Mouse (Mus musculus) stomach, embryonic 14.5 days (tissue): ENCODE data around the gene Cd300e. TPM values are rescaled to one million over a fixed set of nuclear protein-coding genes. Genes with fewer than 3 reads are reported as not detected.

Experiments used
- ATAC-seq: fragments of 200-750 bp; cut with Nextera tagmentation; 2 replicates; pipeline ENCODE4 v1.8.0; 2017; ENCODE audit warnings: low read depth, moderate TSS enrichment; ENCODE audit not compliant: insufficient number of reproducible peaks, insufficient read depth, low FRiP score
- H3K27ac ChIP-seq: fragments of 300-500 bp; sonication (generic); 2 replicates; pipeline ENCODE4 v1.5.1; 2014; ENCODE audit warnings: mild to moderate bottlenecking, low read length, moderate library complexity, mixed read lengths
- H3K27me3 ChIP-seq: fragments of 300-500 bp; sonication (generic); 2 replicates; pipeline ENCODE4 v1.6.1; 2014; ENCODE audit warnings: low read length, control low read depth, mixed read lengths; ENCODE audit not compliant: control insufficient read depth, insufficient read depth
- H3K36me3 ChIP-seq: fragments of 300-500 bp; sonication (generic); 2 replicates; pipeline ENCODE4 v1.6.1; 2014; ENCODE audit warnings: mild to moderate bottlenecking, control low read depth, low read length, moderate library complexity, mixed read lengths; ENCODE audit not compliant: control insufficient read depth, insufficient read depth
- H3K4me1 ChIP-seq: fragments of 300-500 bp; sonication (generic); 2 replicates; pipeline ENCODE4 v1.6.1; 2014; ENCODE audit warnings: low read length, control low read depth, mixed read lengths; ENCODE audit not compliant: control insufficient read depth, insufficient read depth
- H3K4me2 ChIP-seq: fragments of 300-500 bp; sonication (generic); replicated peaks from 2 replicates; pipeline ENCODE4 v1.6.1; 2014; ENCODE audit warnings: low read depth, low read length, control low read depth
- H3K4me3 ChIP-seq: fragments of 300-500 bp; sonication (generic); 2 replicates; pipeline ENCODE4 v1.5.1; 2014; ENCODE audit warnings: low read depth, low read length, control low read depth
- H3K9ac ChIP-seq: fragments of 300-500 bp; sonication (generic); replicated peaks from 2 replicates; pipeline ENCODE4 v1.6.1; 2014; ENCODE audit warnings: low read depth, mild to moderate bottlenecking, control low read depth, low read length, moderate library complexity, mixed read lengths
- H3K9me3 ChIP-seq: fragments of 300-500 bp; sonication (generic); 2 replicates; pipeline ENCODE4 v1.6.1; 2016; ENCODE audit warnings: low read depth, low read length, control low read depth; ENCODE audit not compliant: control insufficient read depth
- WGBS: fragments of 180-500 bp; shearing (Covaris S2); extraction: QIAGEN DNeasy Blood & Tissue Kit; methylation state at CpG from one replicate; pipeline ENCODE4 v1.1.7; 2014; 5-methylcytosine and 5-hydroxymethylcytosine counted together
- polyA plus RNA-seq: library from polyadenylated mRNA; unstranded; fragments of >200 nt; fragmentation: Nextera tagmentation; extraction: Ambion mirVana; gene quantifications from 2 replicates; pipeline ENCODE4 v1.2.1, GENCODE M21; 2014

The Cd300e gene
- polyA plus RNA-seq, 1 experiment from 2014 or later, result 0.12 TPM

DNA sequence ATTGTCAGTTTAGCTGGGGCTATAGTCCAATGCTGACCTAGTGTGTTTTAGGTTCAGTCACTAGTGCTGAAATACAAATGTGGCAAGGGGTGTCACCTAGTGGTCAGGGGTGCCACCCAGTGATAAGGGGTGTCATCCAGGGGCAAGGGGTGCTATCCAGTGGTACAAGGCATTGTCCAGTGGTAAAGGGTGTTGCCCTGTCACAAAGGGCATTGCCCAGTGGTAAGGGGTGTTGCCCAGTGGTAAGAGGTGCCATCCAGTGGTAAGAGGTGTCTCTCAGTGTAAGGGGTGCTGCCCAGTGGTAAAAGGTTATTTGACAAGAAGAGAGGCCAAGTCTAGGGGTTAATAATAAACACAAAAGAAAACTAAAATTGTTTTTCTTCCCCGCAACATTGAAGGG, 15.5 kb upstream of the Cd300e start:
- Histone ChIP-seq H3K4me1 (no peaks in the 10 kb centered on the region), H3K9me3 (no peaks in the 10 kb centered on the region), H3K27ac (no peak overlapping the region), H3K4me3 (no peak overlapping the region), H3K27me3 (no peaks in the 10 kb centered on the region), H3K9ac (no peak overlapping the region), H3K36me3 (no peaks in the 10 kb centered on the region), H3K4me2 (no peak overlapping the region)
- ATAC-seq, result no peak
- WGBS, result 91% methylated on average over 1 of the region's 1 CpGs

DNA sequence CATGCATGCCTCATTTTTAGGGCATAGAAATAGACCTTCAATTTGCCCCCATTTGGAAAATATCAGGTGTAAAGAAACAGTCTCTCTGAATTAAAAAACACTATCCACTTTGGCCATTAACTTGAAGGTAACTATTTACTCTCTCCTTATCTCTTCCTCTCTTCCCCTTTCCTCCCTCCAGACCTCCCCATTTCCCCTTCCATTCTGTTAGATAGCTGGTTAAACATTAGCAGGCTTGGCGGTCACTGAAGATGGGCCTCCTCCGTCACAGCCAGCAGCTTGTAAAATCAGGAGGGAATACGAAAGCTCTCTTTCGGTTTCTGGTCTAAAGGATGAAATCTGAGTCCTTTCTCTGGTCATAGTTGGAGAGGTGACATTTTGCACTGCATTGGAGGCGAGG, 13.9 kb upstream of the Cd300e start:
- H3K4me1 ChIP-seq, result 0 out of 2 replicates have a peak, but pooled peaks cover 4% of the 10 kb centered on the region
- WGBS, result 41% methylated on average over 5 of the region's 5 CpGs
- ATAC-seq, result no peak

GRCm38 (mm10) chr11:115075407-115075806, 13.4 kb upstream of the Cd300e start:
- 54% methylated on average over 7 of the region's 7 CpGs for WGBS
- Histone ChIP-seq H3K27me3 (no peaks in the 10 kb centered on the region), H3K27ac (no peak overlapping the region), H3K9me3 (no peaks in the 10 kb centered on the region), H3K4me1 (0 out of 2 replicates have a peak, but pooled peaks cover 4% of the 10 kb centered on the region), H3K4me2 (no peak overlapping the region), H3K36me3 (no peaks in the 10 kb centered on the region), H3K4me3 (no peak overlapping the region), H3K9ac (no peak overlapping the region)
- ATAC-seq, result no peak

More for the DNA sequence above, 13.9 kb upstream of the Cd300e start:
- no peak overlapping the region for H3K9ac ChIP-seq
- H3K4me2 ChIP-seq, result no peak overlapping the region
- H3K36me3 ChIP-seq, result no peaks in the 10 kb centered on the region
- H3K27me3 ChIP-seq, result no peaks in the 10 kb centered on the region
- H3K4me3 ChIP-seq, result no peak overlapping the region
- H3K9me3 ChIP-seq, result no peaks in the 10 kb centered on the region
- H3K27ac ChIP-seq, result no peak overlapping the region

GRCm38 (mm10) chr11:115073002-115073401, 11.0 kb upstream of the Cd300e start:
- Histone ChIP-seq H3K9me3 (no peaks in the 10 kb centered on the region), H3K4me3 (no peak overlapping the region), H3K4me1 (0 out of 2 replicates have a peak, but pooled peaks cover 4% of the 10 kb centered on the region), H3K27me3 (no peaks in the 10 kb centered on the region), H3K27ac (no peak overlapping the region), H3K9ac (no peak overlapping the region), H3K4me2 (no peak overlapping the region), H3K36me3 (no peaks in the 10 kb centered on the region)
- no peak for ATAC-seq
- WGBS, result 70% methylated on average over 5 of the region's 5 CpGs

DNA sequence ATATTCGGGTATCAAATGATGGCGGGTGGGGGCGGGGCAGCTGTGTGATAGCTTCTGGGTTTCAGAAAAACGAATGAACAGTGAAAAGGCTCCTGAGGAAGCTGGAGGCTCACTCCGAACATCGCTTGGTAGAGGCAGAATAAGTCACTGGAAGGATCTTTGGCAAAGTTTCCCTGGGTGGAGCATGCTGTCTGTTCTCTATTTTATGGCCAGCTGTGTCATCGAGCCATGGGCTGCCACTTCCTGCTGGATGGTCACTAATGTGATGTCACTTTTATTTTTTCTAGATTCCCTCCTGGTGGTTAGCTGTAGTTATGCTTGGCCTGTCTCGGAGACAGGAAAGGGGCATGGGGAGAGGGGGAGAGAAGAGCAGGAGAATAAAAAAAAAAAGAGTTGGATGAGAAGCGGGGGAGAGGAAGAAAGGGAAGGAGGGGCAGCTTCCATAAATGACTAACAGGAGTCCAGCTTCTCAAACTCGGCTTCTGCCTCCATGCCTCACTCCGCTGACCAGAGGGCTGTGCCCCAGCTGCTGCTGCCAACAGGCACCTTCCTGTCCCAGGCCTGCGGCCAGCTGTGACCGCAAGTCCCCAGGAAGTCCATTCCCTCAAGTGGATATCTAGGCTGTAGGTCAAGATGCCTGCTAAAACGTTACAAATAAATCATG, 9.8 kb upstream of the Cd300e start:
- Histone ChIP-seq H3K4me2 (peak overlapping the region; percentile 2; the same call in 1 of the 2 replicates), H3K36me3 (no peaks in the 10 kb centered on the region), H3K4me1 (0 out of 2 replicates have a peak, but pooled peaks cover 4% of the 10 kb centered on the region), H3K9me3 (no peaks in the 10 kb centered on the region), H3K27me3 (no peaks in the 10 kb centered on the region), H3K9ac (no peak overlapping the region), H3K27ac (peak overlapping the region; percentile 21; the same call in 1 of the 2 replicates), H3K4me3 (no peak overlapping the region)
- ATAC-seq, result no peak
- 10% methylated on average over 14 of the region's 14 CpGs for WGBS

DNA sequence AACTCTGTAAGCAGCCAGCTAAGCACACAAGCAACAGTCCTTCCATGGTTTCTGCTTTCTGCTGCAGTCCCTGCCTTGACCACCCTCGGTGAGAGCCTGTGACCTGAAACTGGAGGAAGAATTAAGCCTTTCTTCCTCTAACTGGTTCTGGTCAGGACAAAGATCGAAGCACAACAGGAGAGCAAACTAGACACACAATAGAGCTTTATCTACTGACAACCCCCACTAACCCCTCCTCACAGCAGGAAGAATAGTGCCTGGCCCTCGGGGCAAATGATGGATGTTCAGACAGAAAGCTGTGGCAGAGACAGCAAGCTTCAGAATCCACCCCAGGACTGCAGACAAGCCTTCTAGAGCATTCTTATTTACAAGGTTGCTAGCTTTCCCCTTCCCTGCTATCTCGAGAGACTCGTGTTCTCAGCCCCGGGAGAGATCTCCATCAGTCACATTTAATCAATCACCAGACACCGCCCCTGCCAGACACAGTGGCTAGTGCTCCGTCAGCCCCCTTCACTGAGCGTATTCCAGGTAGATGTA, 9.1 kb upstream of the Cd300e start:
- Histone ChIP-seq H3K4me2 (0 out of 2 replicates have a peak overlapping the region, but pooled peaks have one; percentile 2), H3K27me3 (no peaks in the 10 kb centered on the region), H3K27ac (no peak overlapping the region), H3K4me3 (no peak overlapping the region), H3K4me1 (0 out of 2 replicates have a peak, but pooled peaks cover 4% of the 10 kb centered on the region), H3K36me3 (no peaks in the 10 kb centered on the region), H3K9me3 (no peaks in the 10 kb centered on the region), H3K9ac (no peak overlapping the region)
- ATAC-seq, result no peak
- 5% methylated on average over 9 of the region's 9 CpGs for WGBS

DNA sequence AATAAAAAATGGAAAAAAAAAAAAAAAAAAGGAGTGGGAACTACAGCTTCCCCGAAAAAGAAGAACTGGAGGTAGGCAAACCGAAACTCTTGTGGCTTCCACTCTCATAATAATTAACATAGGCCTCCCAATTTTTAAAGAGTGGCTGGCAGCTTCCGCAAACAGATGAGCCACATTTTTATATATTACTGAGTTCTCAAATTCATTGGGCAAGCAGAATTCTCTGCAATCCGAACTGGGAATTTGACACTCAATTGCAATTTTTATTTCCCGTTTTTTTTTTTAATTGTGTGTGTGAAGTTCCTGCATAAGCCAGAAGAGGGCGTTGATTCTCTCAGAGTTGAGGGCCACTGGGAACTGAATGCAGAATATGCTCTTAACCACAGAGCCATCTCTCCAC, 4.8 kb upstream of the Cd300e start:
- WGBS, result 66% methylated on average over 6 of the region's 6 CpGs
- Histone ChIP-seq H3K9ac (no peak overlapping the region), H3K4me1 (0 out of 2 replicates have a peak, but pooled peaks cover 4% of the 10 kb centered on the region), H3K4me2 (no peak overlapping the region), H3K27me3 (no peaks in the 10 kb centered on the region), H3K9me3 (no peaks in the 10 kb centered on the region), H3K4me3 (no peak overlapping the region), H3K27ac (no peak overlapping the region), H3K36me3 (no peaks in the 10 kb centered on the region)
- ATAC-seq, result no peak

DNA sequence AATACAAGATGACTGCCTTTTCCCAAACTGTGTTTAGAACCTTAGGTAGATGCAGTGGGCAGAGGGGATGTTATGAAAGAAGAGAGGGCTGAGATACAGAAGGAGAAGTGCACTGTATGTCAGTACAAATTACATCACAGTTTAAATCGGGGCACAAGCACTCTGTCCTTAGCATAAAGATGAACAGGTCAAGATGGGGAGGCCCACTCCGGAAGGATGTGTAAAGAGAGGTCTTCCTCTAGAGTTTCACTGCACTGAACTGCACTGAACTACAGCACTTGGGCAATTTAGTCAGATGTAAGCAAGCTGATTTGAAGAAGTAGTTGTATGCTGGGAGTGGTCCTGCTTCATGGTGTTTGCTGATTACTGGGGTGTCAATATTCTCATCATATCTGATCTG, 2.2 kb downstream of the Cd300e start:
- Histone ChIP-seq H3K4me2 (no peak overlapping the region), H3K9me3 (no peaks in the 10 kb centered on the region), H3K4me3 (no peak overlapping the region), H3K27ac (no peak overlapping the region), H3K9ac (no peak overlapping the region), H3K4me1 (no peaks in the 10 kb centered on the region), H3K27me3 (no peaks in the 10 kb centered on the region), H3K36me3 (no peaks in the 10 kb centered on the region)
- ATAC-seq, result no peak
- 75% methylated on average over 2 of the region's 2 CpGs for WGBS
